Mouse (Mus musculus) C2C12 (cell line): Measurements from ENCODE around the gene Siae.

Experiments
- CEBPB ChIP-seq: IDR thresholded peaks from one replicate; pipeline ENCODE4 v1.6.1; 2011; ENCODE audit warnings: low read depth, mild to moderate bottlenecking, control low read depth, moderate library complexity
- CTCF ChIP-seq: IDR thresholded peaks from one replicate; pipeline ENCODE4 v1.5.1; 2011; ENCODE audit not compliant: control insufficient read depth, insufficient read depth, insufficient read length
- MAX ChIP-seq: IDR thresholded peaks from one replicate; pipeline ENCODE4 v1.6.1; 2011; ENCODE audit warnings: mild to moderate bottlenecking, control low read depth
- USF1 ChIP-seq: IDR thresholded peaks from one replicate; pipeline ENCODE4 v1.6.1; 2011; ENCODE audit warnings: low read depth, mild to moderate bottlenecking, control low read depth, moderate library complexity

DNA sequence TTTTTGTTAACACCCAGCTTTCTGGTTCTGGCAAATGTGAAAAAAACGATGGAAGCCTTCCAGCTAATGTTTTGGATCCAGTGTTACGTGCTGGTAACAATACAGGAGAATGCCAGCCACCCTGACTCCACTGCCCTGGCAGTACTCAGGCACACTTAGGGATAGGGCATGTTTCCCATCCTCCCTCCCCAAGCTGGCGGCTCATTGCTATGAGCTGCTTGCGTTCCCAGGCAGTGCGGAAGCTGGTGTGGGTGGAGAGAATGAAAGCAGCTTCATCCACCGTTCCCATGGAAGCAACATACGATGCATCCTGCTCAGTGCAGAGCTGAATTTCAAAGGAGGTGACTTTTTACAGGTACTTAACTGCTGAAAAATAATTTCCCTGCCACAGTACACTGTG lies 70.1 kb downstream of the Siae start:
- TF ChIP-seq MAX (no peak), CTCF (no peak), USF1 (no peak), CEBPB (no peak)
